Mouse (Mus musculus) WW6 (cell line): ENCODE measurements at regions not wholly inside any gene's neighbourhood (a gene's known extent, or its start where the extent isn't known, plus 50 kb on each side); places are given as distances from the start of the nearest gene placed in this dataset.
A peak's percentile ranks its signal among the peaks of the same experiment; 100 is the strongest.

ENCODE experiments used
- DNase-seq: peaks from one replicate; pipeline ENCODE4 v3.0.0-alpha.2; 2013; ENCODE audit warnings: low read depth, low spot score

DNA sequence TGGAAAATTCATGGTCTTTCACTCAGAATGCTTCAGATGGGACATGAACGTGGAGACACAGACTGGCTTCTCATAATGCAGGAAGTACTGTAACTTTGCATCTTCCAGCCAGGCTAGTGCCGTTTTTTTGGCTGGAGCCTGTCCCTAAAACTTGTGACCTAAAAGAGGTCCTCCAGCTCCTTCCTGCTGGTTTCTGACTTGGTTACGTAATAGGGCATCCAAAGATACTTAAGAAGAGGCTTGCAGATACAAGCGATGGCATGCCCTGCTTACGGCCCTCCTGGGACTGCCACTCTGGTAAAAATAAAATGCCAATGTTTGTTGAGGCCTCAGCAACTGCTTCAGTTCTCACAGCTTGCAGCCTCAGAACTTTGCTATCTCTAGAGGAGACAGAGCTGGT, 177.3 kb upstream of the Arl4c start:
- no peak for DNase-seq

DNA sequence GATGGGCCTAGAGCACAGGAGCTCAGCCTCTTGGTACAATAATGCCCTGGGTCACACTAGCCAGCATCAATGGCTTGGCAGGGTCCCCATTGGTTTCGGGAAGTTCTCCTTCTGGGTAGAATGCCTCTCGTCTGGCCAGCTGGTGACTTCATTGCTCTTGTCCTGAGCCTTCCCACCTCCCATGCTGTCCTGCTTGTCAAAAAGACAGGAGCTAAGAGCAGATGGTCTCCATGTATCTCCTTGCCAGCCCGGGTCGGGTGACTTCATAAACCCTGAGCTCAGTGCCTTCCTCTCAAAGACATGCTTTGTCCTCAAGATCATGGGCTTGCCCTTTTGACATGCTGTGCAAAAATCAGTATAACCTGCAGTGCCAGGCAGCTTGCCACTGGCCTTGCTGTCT, 179.2 kb upstream of the Sh3bp4 start:
- DNase-seq, result no peak

DNA sequence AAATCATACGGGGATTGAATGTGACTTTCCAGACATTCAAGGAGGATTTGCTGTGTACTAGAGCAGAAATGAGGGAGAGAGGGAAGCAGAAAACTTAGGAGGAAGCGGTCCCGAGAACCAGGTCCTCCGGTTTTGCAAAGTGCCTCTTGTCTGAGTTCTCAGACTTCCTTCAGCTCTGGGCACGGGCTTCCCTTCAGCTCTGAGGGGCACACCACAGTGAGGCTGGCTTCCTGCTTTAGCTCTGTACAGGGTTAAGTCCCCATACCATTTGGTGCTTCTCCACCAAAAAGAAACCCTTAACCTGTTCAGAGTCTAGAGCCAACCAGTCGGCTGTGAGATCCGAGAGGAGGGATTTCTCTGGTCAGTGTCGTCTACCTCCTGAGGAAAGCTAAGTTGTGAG, 167.8 kb upstream of the Sh3bp4 start:
- DNase-seq, result no peak

DNA sequence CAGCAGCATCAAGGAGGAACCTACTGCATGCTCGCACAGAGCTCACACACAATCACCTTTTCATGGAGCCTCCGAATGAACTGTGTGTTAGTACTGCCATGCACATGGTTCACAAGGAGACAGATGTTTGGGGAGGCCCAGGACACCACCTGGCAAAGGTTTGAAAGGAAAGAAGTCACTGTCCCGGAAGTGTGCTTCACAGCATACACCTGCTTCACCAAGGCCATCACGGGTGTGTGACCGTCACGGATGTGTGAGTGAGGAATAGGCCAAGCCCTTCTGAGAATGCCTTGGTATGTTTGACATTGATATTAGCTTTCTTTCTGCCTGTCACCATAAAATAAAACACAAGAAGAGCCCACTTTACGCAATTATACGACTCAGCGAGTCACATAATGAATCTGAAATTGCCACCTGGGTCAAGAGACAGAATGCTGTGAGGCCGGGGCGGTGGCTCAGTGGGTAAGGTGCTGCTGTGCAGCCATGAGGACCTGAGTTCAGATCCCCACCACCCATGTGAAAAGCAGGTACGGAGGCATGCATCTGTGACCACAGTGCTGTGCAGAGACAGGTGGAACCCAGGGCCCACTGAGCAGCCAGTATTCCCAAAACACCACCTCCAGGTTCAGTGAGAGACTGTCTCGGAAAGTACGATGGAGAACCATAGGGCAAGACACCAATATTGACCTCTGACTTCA, 162.3 kb upstream of the Sh3bp4 start:
- no peak for DNase-seq

DNA sequence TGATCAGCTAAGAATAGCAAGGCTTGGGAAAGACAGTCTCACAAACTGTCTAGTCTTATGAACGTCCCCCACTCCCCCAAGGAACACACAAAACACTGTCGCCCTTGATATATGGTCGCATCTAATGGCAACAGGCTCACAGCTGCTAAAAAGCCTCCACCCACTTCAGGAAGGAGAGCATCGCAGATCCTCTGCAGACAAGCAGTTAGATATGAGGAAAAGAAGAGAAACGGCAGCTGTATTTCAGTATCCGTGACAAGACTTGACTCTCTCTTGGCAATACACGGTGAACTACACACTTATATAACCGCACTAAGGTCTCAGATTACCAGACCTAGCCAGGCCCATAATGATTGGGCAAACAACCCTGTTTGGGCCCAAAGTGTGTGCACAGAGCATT, 161.5 kb upstream of the Sh3bp4 start:
- DNase-seq, result no peak

DNA sequence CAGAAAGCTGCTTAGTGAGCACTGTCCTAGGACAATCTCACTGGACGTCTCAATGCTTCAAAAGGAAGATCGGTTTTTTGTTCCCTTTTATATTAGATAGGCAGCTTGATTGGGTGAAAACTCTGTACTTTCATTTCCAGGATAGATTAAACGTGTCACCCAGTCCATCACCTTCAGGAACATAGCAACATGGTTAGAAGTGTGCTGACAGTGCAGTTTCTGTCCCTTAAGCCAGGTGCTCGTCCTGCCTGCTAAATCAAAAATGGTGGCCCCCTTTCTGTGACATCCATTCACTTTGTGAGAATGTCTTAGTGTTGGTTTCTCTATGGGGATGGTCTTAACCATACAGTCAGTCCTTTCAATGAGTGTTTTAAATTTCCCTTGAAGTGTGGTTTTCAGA, 160.9 kb upstream of the Sh3bp4 start:
- DNase-seq, result no peak

DNA sequence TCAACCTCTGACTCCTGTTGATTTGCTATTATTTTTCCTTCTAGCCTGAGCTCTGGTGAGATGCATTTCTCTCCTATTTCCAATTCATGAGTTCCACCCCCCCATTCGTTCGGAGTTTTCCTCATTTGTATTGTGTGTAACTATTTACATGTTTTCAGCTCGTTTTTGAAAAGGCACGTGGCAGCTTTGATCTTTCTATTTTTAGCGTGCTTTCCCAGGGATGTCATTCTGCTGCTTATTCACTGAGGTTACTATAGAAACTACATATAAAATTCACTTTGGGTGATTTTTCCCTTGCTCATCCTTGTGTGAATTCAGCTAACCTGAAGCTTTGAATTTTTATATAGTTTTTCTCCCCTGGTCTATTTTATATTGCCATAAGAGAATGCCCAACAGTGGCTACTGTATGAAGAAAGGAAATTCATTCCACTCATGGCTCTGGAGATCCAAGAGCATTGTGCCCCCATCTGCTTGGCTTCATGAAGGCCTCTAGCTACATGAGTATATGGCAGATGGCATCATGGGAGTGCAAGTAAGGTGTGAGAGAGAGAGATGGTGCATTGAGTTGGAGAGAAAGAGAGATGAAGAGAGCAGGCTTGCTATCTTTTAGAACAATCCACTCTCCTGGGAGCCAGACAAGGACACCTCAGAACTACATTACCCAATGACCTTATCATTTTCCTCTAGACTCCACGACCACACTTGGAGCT, 160.2 kb upstream of the Sh3bp4 start:
- DNase-seq, result no peak

DNA sequence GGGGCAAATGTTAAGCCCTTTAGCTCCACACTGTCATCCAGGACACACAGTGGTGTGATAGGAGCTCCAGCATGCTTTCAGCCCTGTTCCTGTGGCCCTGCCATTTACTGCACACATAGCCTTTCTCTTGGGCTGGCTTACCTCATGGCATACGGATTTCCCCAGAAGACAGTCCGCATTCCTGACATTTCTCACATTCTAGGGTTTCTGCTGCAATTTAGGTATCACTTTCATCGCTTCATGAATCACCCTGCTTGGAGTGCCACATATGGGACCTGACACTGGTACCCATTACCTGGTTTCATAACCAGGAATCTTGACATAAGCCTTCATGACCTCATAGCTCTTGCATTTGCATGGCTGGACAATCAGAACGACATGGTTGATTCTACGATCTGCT, 158.5 kb upstream of the Sh3bp4 start:
- DNase-seq, result no peak

DNA sequence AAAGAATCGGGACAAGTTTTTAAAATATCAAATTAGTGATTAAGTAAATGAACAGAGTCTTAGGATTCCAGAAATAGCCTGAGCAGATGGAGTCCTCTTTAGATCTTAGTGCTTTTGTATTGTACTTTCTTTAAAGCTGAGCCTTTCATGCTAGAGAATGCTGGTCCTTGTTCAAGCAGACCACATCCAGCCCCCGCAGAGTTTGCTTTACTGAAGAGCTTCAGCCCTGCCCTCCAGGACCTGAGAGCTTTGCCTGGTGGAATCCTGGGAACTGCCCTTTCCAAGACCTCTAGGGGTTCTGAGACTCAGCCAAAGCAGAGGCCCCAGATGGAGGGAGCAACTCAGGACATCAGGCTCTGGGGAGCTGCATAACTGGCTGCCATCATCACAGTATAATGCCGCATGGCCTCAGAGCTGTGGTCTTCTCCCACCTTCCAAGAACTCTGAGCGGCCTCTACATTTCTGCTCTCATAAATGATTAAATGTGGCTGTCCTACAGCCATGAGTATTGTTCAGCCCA, 153.6 kb upstream of the Sh3bp4 start:
- DNase-seq, result no peak

DNA sequence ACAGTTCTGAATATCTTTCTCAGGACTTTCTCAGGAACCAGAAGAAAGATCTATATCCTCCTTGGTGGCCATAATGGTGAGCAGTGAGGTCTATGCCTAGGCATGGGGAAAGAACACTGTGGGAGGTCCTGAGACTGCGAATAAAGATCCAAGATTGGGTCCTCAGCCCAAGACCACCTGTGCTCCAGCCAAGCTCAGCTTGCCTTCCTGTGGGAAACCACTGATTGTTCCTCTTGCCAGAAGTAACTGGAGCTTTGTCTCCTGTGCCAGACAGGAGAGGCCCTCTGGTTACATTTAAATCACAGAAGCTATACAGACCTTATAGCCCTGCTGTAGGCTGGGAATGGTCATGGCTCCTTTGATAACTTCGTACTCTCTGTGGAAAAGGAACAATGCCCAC, 148.8 kb upstream of the Sh3bp4 start:
- DNase-seq, result no peak

DNA sequence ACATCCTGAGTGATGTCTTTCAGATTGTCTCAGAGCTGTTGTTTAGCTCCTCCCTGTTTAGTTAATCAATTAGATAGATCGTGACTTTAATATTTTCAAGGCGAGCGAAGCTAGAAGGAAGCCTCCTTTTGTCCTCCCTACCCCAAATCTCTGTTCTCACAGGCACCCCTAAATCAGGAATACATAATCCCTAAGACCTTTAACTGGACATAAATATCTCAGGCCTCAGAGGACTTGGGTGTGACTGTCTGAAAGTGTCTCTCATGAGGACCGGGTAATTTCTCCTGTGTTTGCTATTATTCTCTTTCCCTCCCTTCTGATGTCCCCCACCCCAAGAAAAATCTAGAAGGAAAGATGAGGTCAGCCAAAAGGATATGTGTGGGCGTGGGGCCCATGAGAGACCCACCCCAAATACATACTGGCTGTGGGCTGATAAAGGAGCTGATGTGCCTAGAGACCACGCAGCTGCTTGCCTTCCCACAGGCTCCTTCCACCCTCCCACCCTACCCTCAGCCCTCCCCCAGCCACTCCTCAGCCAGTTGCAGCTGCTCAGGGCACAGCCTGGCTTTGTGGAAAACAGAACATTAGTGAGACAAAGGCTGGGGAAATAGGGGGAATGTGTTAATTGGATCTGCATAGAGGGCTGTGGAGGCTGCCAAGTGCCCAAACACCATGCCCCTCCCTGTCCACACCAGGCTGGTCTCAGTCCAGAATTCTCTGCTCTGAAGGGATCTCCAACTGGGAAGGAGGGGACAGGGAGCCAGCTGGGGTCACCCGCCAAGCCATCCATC, 146.2 kb upstream of the Sh3bp4 start:
- DNase-seq, result peak; percentile 40

DNA sequence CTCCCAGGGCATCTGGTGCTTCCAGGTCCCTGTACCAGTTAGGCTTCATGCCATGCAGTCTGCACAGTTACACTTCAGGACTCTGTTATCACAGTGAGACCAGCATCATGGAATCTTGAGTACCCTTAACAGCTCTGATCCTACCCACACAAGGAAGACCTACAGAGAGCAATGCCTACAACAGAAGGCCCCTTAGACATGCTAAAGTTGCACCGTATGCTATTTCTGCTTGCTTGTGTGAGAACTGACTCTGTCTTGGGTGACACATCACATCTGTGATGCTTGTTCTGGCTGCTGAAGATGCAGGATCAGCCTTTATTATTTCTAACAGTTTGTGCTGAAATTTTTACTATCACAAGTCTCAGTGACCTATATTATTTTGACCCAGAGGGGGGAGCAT, 135.0 kb upstream of the Sh3bp4 start:
- no peak for DNase-seq

DNA sequence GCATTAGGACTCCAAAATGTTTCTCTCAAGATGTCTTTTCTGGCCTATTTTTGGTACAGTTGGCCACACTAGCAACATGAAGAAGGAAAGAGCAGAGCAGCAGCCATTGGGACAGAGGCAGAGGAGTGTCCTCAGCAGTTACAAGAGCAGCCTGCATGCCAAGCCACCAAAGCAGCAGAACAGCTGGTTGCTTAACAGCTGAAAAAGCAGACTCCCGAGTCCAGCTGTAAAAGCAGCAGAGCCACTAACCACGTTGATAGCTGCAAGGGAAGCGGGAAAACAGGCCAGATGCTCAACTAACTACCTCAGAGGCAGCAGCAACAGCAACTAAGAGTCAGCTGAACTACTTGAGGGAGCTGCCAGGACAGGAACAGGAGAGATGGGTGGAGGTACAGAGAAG, 134.4 kb upstream of the Sh3bp4 start:
- no peak for DNase-seq

DNA sequence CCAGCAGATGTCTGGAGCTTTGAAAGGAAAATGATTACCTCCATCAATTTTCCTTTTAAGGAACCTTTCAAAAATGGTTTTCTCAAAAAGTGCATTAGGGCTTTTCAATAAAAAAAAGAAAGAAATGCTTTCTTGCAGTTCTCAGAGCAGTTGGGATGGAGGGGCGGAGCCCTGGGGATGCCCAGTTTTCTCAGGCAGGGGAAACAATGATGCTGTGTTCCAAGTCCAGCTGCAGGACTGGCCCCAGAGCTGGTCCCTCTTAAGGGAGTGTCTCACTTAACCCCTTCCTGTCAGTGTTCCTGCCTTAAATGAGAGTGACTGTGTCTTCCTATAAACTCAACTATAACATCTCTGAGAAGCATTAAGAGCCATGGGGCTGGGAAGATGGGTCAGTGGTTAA, 132.9 kb upstream of the Sh3bp4 start:
- DNase-seq, result no peak

DNA sequence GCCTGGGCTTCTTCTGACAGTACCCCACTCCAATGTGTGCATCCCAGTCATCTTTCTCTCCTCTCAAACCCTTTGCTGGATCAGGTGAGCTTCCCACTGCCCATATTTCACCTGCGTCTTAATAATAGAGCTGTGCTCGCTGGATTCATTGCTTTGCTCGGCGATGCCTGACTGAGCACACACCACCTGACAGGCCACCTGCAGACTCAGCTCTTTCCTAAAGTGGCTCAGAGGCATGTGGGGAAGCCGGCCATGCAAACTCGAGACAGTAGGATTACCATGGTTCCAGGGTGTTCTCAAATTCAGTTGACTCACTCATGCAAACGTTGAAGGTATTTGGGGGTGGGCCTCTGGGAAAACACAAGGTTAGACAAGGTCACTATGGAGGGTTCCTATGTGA, 131.8 kb upstream of the Sh3bp4 start:
- no peak for DNase-seq

DNA sequence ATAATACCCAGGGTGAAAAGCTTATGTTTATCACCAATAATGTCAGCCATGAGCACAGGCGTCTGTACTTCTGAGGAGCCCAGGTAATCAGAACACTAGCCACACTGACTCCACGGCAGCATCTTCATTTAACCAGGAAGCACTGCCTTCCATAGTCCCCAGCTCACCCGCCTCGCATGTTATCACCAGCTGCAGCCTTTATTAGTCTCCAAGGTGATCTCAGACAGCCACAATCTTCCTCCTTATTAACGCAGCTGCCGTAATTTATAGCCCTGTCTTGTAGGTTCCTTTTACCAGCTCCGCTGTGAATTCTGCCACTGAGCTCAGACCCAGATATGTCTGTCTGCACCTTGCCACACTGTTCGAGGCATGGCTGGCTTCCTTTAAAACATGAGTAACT, 127.2 kb upstream of the Sh3bp4 start:
- DNase-seq, result no peak

DNA sequence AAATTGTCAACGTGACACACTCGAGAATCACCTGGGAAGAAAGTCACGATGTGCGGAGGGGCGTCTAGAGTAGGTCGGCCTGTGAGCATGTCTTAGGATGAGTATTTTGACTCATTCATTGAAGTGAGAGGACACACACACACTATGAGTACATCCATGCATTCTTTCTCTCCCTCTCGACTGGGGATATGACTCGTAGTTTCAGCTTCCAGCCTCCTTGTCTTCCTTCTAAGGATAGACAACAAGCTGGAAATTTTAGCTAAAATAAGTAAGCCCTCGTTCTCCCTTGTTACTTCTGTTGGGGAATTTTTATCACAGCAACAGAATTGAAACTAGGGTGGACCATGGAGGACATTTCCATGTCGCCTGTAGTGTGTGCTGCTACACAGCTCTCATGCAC, 124.3 kb upstream of the Sh3bp4 start:
- DNase-seq, result no peak

DNA sequence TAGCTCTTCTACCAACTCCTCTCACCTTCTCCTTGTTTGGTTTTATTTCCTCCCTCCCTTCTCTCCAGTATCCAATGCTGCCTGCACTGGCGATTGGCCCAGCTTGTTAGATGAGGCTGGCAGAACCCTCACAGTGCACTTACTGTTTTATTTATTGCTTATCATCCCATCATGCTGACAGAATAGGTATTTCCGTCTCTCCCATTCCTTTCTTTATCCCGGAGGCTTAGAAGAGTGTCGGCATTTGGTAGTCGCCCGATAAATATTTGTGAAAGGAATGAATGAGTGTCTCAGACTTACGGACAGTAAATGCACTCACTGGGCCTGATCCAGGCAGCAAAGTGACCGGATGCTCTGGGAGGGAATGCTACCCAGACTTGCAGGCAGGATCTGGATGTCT, 123.8 kb upstream of the Sh3bp4 start:
- DNase-seq, result no peak

DNA sequence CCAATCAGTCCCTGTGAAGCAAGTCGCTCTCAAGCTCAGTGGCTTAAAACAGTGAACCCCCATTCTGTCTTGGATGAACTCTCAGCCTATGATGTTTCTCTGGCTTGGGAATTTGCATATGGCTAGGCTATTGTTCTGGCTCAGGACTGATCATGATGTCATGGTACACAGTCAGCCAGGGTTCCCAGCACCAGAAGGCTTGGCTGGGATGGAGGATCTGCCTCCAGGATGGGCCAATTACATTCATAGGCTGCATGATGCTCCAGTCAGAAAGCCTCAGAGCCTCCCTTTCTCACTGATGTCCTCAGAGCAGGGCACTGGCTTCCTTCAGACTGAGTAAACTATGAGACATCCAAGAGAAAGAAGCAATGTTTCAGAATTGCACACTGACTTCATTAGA, 120.3 kb upstream of the Sh3bp4 start:
- no peak for DNase-seq

DNA sequence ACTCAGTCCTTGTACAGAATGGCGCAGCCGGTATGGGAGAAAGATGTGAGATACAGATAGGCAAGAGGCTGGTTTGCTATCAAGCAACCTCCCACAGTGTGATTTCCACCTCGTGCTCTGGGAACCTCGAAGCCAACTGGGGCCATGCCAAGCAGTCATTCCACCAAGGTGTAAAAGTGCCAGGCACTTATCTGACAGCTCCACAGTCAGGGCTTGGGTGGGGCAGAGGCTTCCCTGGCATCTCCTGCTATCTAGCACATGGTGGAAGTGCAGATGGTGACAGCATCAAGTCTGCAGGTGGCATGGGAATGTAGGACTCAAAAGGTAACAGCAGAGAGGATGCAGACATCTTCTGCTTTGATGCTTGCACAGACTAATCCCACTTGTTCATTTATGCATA, 116.7 kb upstream of the Sh3bp4 start:
- no peak for DNase-seq

DNA sequence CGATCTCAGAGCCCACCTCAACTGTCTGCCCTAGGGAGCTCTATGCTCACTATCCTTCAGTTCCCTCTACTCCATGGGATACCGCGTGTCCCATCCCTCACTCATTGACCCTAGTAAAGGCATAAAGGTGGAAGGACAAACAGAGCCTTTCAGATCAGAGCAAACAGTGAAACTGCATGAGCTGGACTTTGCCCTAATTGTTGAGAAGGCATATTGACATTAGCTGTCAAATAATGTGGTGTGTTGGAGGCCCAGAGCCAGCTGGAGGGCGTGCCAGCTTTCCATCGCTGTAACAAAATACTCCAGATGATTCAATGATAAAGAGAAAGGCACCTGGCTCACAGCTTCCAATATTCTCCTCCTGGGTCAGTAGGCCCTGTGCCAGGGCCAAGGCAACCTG, 115.4 kb upstream of the Sh3bp4 start:
- no peak for DNase-seq

DNA sequence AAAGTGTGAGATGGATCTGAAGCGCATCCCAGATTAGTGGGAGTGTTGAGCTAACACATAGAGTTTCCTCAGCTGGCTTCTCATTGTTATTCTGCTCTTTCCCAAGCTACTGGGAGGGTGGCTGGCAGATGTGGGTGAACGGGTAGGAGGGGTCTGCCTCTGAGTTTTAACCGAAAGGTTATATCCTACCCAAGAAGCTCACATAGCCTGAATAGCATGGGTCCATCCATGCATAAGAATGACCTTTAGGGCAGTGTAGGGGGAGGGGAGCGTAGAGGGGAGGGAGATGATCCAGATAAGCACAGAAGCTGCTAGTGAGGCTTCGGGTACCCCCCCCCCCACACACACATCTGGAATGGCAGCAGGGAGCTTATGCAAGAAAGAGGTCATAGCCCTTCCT, 113.2 kb upstream of the Sh3bp4 start:
- no peak for DNase-seq

DNA sequence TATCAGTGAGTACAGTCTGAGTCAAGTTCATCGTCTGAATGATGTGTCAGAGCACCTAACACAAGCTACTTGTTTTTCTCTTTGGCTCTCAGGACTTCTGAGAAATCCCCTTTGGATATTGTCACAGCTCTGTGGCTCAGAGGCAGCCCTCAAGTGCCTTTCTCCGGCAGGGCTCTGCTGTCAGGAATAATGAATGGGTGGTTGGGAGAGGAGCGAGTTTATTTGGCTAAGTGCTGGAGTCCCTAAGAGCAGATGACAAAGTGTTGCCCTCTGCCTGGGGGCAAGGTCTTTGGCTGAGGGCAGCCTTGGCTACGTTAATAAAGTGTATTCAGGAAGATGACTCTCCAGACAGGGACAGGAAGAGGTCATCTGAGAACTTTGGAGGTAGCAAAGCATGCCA, 110.5 kb upstream of the Sh3bp4 start:
- no peak for DNase-seq
